Mouse (Mus musculus) heart, adult 8-10 months (tissue): ENCODE data around the gene Tob1. TPM values are rescaled to one million over a fixed set of nuclear protein-coding genes. Genes with fewer than 3 reads are reported as not detected.

ENCODE experiments used
- total RNA-seq, 4 experiments: library from RNA; stranded (reverse); gene quantifications; 2 replicates each; pipeline ENCODE4 v1.2.4; 2022

The Tob1 gene
- total RNA-seq, 4 experiments from 2014 or later = 51.3 to 58.4 (median 53.2) TPM

Other genes starting within 250 kb of the Tob1 start
- 10 to 100 TPM; 11.7 to 17.8 (median 12.5) TPM for gene Gm20390, start 243.2 kb upstream of the Tob1 start, total RNA-seq
- 10 to 100 TPM in 3 of 4 experiments, 1 to 10 TPM in 1; 8.3 to 15.9 (median 12.6) TPM for gene Nme1, start 242.9 kb upstream of the Tob1 start, total RNA-seq
- gene Spag9, start 215.4 kb upstream of the Tob1 start, total RNA-seq = 100 to 1,000 TPM; 141 to 155 (median 148) TPM
- gene Wfikkn2, start 34.6 kb downstream of the Tob1 start, total RNA-seq = 1 to 10 TPM; 6.8 to 8.1 (median 7.5) TPM
- gene Gm21885, start 70.4 kb downstream of the Tob1 start, total RNA-seq = under 1 TPM in 1 of 4 experiments, not detected in 3; 0.40 TPM
- gene Luc7l3, start 110.5 kb downstream of the Tob1 start, total RNA-seq = 10 to 100 TPM; 25.6 to 34.4 (median 31.3) TPM
- 100 to 1,000 TPM; 255 to 327 (median 301) TPM for gene Ankrd40, start 116.5 kb downstream of the Tob1 start, total RNA-seq
- 1 to 10 TPM in 3 of 4 experiments, under 1 TPM in 1; 0.91 to 2.3 (median 1.7) TPM for gene Abcc3, start 181.5 kb downstream of the Tob1 start, total RNA-seq